Mouse (Mus musculus) heart, embryonic 11.5 days (tissue): ENCODE measurements around the gene Prune2. TPM values are rescaled to one million over a fixed set of nuclear protein-coding genes. Genes with fewer than 3 reads are reported as not detected.

Source experiments
- ATAC-seq: fragments of 200-750 bp; cut with Nextera tagmentation; replicated peaks from 2 replicates; pipeline ENCODE4 v1.8.0; 2017; ENCODE audit warnings: moderate library complexity; ENCODE audit not compliant: insufficient number of reproducible peaks, low FRiP score, low TSS enrichment
- H3K27ac ChIP-seq: fragments of 300-500 bp; sonication (generic); 2 replicates; pipeline ENCODE4 v1.5.1; 2014; ENCODE audit warnings: mild to moderate bottlenecking, low read depth, low read length
- H3K27me3 ChIP-seq: fragments of 300-500 bp; sonication (generic); 2 replicates; pipeline ENCODE4 v1.6.1; 2014; ENCODE audit warnings: mild to moderate bottlenecking, low read length, mixed read lengths; ENCODE audit not compliant: control insufficient read depth, insufficient read depth
- H3K36me3 ChIP-seq: fragments of 300-500 bp; sonication (generic); 2 replicates; pipeline ENCODE4 v1.6.1; 2014; ENCODE audit warnings: mild to moderate bottlenecking, low read length, moderate library complexity, mixed read lengths; ENCODE audit not compliant: control insufficient read depth, insufficient read depth
- H3K4me1 ChIP-seq: fragments of 300-500 bp; sonication (generic); 2 replicates; pipeline ENCODE4 v1.6.1; 2014; ENCODE audit warnings: low read length; ENCODE audit not compliant: control insufficient read depth, insufficient read depth
- H3K4me2 ChIP-seq: fragments of 300-500 bp; sonication (generic); 2 replicates; pipeline ENCODE4 v1.6.1; 2014; ENCODE audit warnings: mild to moderate bottlenecking, moderate library complexity
- H3K4me3 ChIP-seq: fragments of 300-500 bp; sonication (generic); 2 replicates; pipeline ENCODE4 v1.5.1; 2014; ENCODE audit warnings: low read depth, low read length
- H3K9ac ChIP-seq: fragments of 300-500 bp; sonication (generic); 2 replicates; pipeline ENCODE4 v1.6.1; 2014; ENCODE audit warnings: mild to moderate bottlenecking, low read depth, low read length, moderate library complexity
- H3K9me3 ChIP-seq: fragments of 300-500 bp; sonication (generic); replicated peaks from 2 replicates; pipeline ENCODE4 v1.6.1; 2016; ENCODE audit warnings: low read length; ENCODE audit not compliant: control insufficient read depth
- WGBS: fragments of 180-500 bp; shearing (Covaris S2); extraction: QIAGEN DNeasy Blood & Tissue Kit; methylation state at CpG from one replicate; pipeline ENCODE4 v1.1.7; 2014; ENCODE audit not compliant: insufficient replicate concordance; 5-methylcytosine and 5-hydroxymethylcytosine counted together
- polyA plus RNA-seq: library from polyadenylated mRNA; unstranded; fragments of >200 nt; fragmentation: Nextera tagmentation; extraction: Ambion mirVana; gene quantifications from 2 replicates; pipeline ENCODE4 v1.2.1, GENCODE M21; 2014

Gene Prune2
- polyA plus RNA-seq, 1 experiment from 2014 or later, result 9.8 TPM

- no peak for ATAC-seq
- H3K36me3 ChIP-seq, result no peaks in the 10 kb centered on the region
- no peaks in the 10 kb centered on the region for H3K9me3 ChIP-seq
- 88% methylated on average over 5 of the region's 5 CpGs for WGBS
- no peak overlapping the region for H3K4me3 ChIP-seq
- H3K4me2 ChIP-seq, result no peak overlapping the region
- H3K27me3 ChIP-seq, result no peaks in the 10 kb centered on the region
- H3K9ac ChIP-seq, result no peak overlapping the region
- no peaks in the 10 kb centered on the region for H3K4me1 ChIP-seq
- no peak overlapping the region for H3K27ac ChIP-seq
Measured at GRCm38 (mm10) chr19:17060106-17060505, 104.2 kb downstream of the Prune2 start.

- Histone ChIP-seq H3K9ac (no peak overlapping the region), H3K4me3 (no peak overlapping the region), H3K27me3 (no peaks in the 10 kb centered on the region), H3K4me1 (no peaks in the 10 kb centered on the region), H3K4me2 (no peak overlapping the region), H3K27ac (no peak overlapping the region), H3K36me3 (no peaks in the 10 kb centered on the region), H3K9me3 (no peaks in the 10 kb centered on the region)
- no peak for ATAC-seq
Measured at GRCm38 (mm10) chr19:17064421-17064820, 108.5 kb downstream of the Prune2 start.

- Histone ChIP-seq H3K9ac (no peak overlapping the region), H3K36me3 (no peaks in the 10 kb centered on the region), H3K27ac (no peak overlapping the region), H3K27me3 (no peaks in the 10 kb centered on the region), H3K4me1 (no peaks in the 10 kb centered on the region), H3K4me3 (no peak overlapping the region), H3K9me3 (no peaks in the 10 kb centered on the region), H3K4me2 (no peak overlapping the region)
- no peak for ATAC-seq
- WGBS, result 85% methylated on average over 7 of the region's 7 CpGs
Measured at GRCm38 (mm10) chr19:17069067-17069466, 113.1 kb downstream of the Prune2 start.

GRCm38 (mm10) chr19:17071205-17071604 is 115.3 kb downstream of the Prune2 start:
- Histone ChIP-seq H3K36me3 (no peaks in the 10 kb centered on the region), H3K4me3 (no peak overlapping the region), H3K27me3 (no peaks in the 10 kb centered on the region), H3K9ac (no peak overlapping the region), H3K4me2 (no peak overlapping the region), H3K9me3 (no peaks in the 10 kb centered on the region), H3K4me1 (no peaks in the 10 kb centered on the region), H3K27ac (no peak overlapping the region)
- ATAC-seq, result no peak
- 79% methylated on average over 5 of the region's 5 CpGs for WGBS

GRCm38 (mm10) chr19:17072245-17072644 is 116.3 kb downstream of the Prune2 start:
- ATAC-seq, result no peak
- Histone ChIP-seq H3K27ac (no peak overlapping the region), H3K4me1 (no peaks in the 10 kb centered on the region), H3K27me3 (no peaks in the 10 kb centered on the region), H3K4me2 (no peak overlapping the region), H3K9ac (no peak overlapping the region), H3K9me3 (no peaks in the 10 kb centered on the region), H3K36me3 (no peaks in the 10 kb centered on the region), H3K4me3 (no peak overlapping the region)
- WGBS, result 73% methylated on average over 1 of the region's 1 CpGs

- H3K4me3 ChIP-seq, result no peak overlapping the region
- no peaks in the 10 kb centered on the region for H3K27me3 ChIP-seq
- H3K36me3 ChIP-seq, result no peaks in the 10 kb centered on the region
- H3K9me3 ChIP-seq, result no peaks in the 10 kb centered on the region
- H3K27ac ChIP-seq, result no peak overlapping the region
- H3K4me2 ChIP-seq, result no peak overlapping the region
- no peaks in the 10 kb centered on the region for H3K4me1 ChIP-seq
- no peak; the same call in 1 of the 2 replicates for ATAC-seq
- H3K9ac ChIP-seq, result no peak overlapping the region
- 63% methylated on average over 8 of the region's 8 CpGs for WGBS
Measured at GRCm38 (mm10) chr19:17078643-17079316, 122.9 kb downstream of the Prune2 start.

- ATAC-seq, result no peak
- Histone ChIP-seq H3K27ac (no peak overlapping the region), H3K4me3 (no peak overlapping the region), H3K4me2 (no peak overlapping the region), H3K9ac (no peak overlapping the region), H3K27me3 (no peaks in the 10 kb centered on the region), H3K4me1 (no peaks in the 10 kb centered on the region), H3K36me3 (no peaks in the 10 kb centered on the region), H3K9me3 (no peaks in the 10 kb centered on the region)
- 75% methylated on average over 10 of the region's 10 CpGs for WGBS
Measured at GRCm38 (mm10) chr19:17081382-17081781, 125.5 kb downstream of the Prune2 start.

GRCm38 (mm10) chr19:17094067-17094466 is 138.1 kb downstream of the Prune2 start:
- Histone ChIP-seq H3K4me1 (no peaks in the 10 kb centered on the region), H3K9ac (no peak overlapping the region), H3K9me3 (no peaks in the 10 kb centered on the region), H3K27ac (no peak overlapping the region), H3K4me3 (no peak overlapping the region), H3K27me3 (no peaks in the 10 kb centered on the region), H3K4me2 (no peak overlapping the region), H3K36me3 (no peaks in the 10 kb centered on the region)
- no peak for ATAC-seq
- 50% methylated on average over 8 of the region's 8 CpGs for WGBS

- Histone ChIP-seq H3K9me3 (no peaks in the 10 kb centered on the region), H3K4me3 (no peak overlapping the region), H3K27ac (no peak overlapping the region), H3K9ac (no peak overlapping the region), H3K4me1 (no peaks in the 10 kb centered on the region), H3K4me2 (no peak overlapping the region), H3K36me3 (no peaks in the 10 kb centered on the region), H3K27me3 (no peaks in the 10 kb centered on the region)
- ATAC-seq, result no peak
- WGBS, result 83% methylated on average over 2 of the region's 2 CpGs
Measured at GRCm38 (mm10) chr19:17096338-17096737, 140.4 kb downstream of the Prune2 start.
